Mouse (Mus musculus) ovary, postnatal 10 days (tissue): ENCODE measurements at regions not wholly inside any gene's neighbourhood (a gene's known extent, or its start where the extent isn't known, plus 50 kb on each side); places are given as distances from the start of the nearest gene placed in this dataset.

Experiments
- DNase-seq: peaks from one replicate; pipeline ENCODE4 v3.0.0; 2022; ENCODE audit warnings: low spot score

GRCm38 (mm10) chr2:103848923-103849700, 51.7 kb upstream of the Caprin1 start:
- peak; percentile 14 for DNase-seq

GRCm38 (mm10) chr2:103849766-103850530, 52.5 kb upstream of the Caprin1 start:
- no peak for DNase-seq

GRCm38 (mm10) chr2:103850531-103850816, 53.0 kb upstream of the Caprin1 start:
- DNase-seq, result no peak

- DNase-seq, result no peak
Observed at GRCm38 (mm10) chr2:103851171-103851570, 53.7 kb upstream of the Caprin1 start.

GRCm38 (mm10) chr2:103861226-103861625, 63.8 kb upstream of the Caprin1 start:
- no peak for DNase-seq

GRCm38 (mm10) chr2:103864254-103864653, 66.8 kb upstream of the Caprin1 start:
- no peak for DNase-seq

GRCm38 (mm10) chr2:103865319-103866171, 68.1 kb upstream of the Caprin1 start:
- DNase-seq, result no peak

- DNase-seq, result no peak
Observed at GRCm38 (mm10) chr2:103867241-103867957, 70.0 kb upstream of the Caprin1 start.

- no peak for DNase-seq
Observed at GRCm38 (mm10) chr2:103867958-103868330, 70.5 kb upstream of the Caprin1 start.

GRCm38 (mm10) chr2:103868655-103869054, 71.2 kb upstream of the Caprin1 start:
- DNase-seq, result no peak

GRCm38 (mm10) chr2:103871522-103872276, 74.2 kb upstream of the Caprin1 start:
- DNase-seq, result peak; percentile 14

- DNase-seq, result no peak
Observed at GRCm38 (mm10) chr2:103872277-103872636, 74.8 kb upstream of the Caprin1 start.

- DNase-seq, result no peak
Observed at GRCm38 (mm10) chr2:103873381-103873780, 75.9 kb upstream of the Caprin1 start.

- DNase-seq, result no peak
Observed at GRCm38 (mm10) chr2:103874466-103874865, 77.0 kb upstream of the Caprin1 start.

- no peak for DNase-seq
Observed at GRCm38 (mm10) chr2:103875754-103876153, 78.3 kb upstream of the Caprin1 start.

GRCm38 (mm10) chr2:103876236-103876635, 78.8 kb upstream of the Caprin1 start:
- DNase-seq, result no peak

GRCm38 (mm10) chr2:103881026-103881763, 76.6 kb upstream of the Lmo2 start:
- DNase-seq, result no peak

- no peak for DNase-seq
Observed at GRCm38 (mm10) chr2:103884926-103885325, 72.9 kb upstream of the Lmo2 start.

GRCm38 (mm10) chr2:103888023-103888422, 69.8 kb upstream of the Lmo2 start:
- DNase-seq, result no peak

GRCm38 (mm10) chr2:103891240-103891767, 66.5 kb upstream of the Lmo2 start:
- DNase-seq, result no peak
